Mouse (Mus musculus): Measurements from ENCODE around the gene Syt14. TPM values are rescaled to one million over a fixed set of nuclear protein-coding genes. Genes with fewer than 3 reads are reported as not detected.
A peak's percentile ranks its signal among the peaks of the same experiment; 100 is the strongest.

The Syt14 gene
- polyA plus RNA-seq, 1 experiment from 2014 or later = 6.4 TPM

- H3K36me3 ChIP-seq (ENCODE audit: control insufficient read depth, insufficient read depth, low read length) = no peaks in the 10 kb centered on the region
- 86% methylated on average over 4 of the region's 4 CpGs for WGBS
- H3K9me3 ChIP-seq (ENCODE audit: control insufficient read depth, low read length) = no peaks in the 10 kb centered on the region
- H3K4me3 ChIP-seq (ENCODE audit: low read depth, low read length) = no peak overlapping the region
- ATAC-seq (ENCODE audit: low FRiP score) = no peak
- H3K4me1 ChIP-seq (ENCODE audit: control insufficient read depth, insufficient read depth, low read length) = no peaks in the 10 kb centered on the region
- H3K9ac ChIP-seq (ENCODE audit: low read length) = no peak overlapping the region
- no peak for DNase-seq (ENCODE audit: low spot score, missing footprints)
- H3K27me3 ChIP-seq (ENCODE audit: control insufficient read depth, insufficient read depth, low read length) = no peaks in the 10 kb centered on the region
- H3K27ac ChIP-seq (ENCODE audit: low read depth, low read length) = no peak overlapping the region
- no peak overlapping the region for H3K4me2 ChIP-seq
Observed at GRCm38 (mm10) chr1:193047616-193048015, 12.0 kb upstream of the Syt14 start.

GRCm38 (mm10) chr1:193042760-193043295 is 7.3 kb upstream of the Syt14 start:
- ATAC-seq (ENCODE audit: low FRiP score) (no peak), DNase-seq (ENCODE audit: low spot score, missing footprints) (no peak)
- H3K4me1 ChIP-seq (ENCODE audit: control insufficient read depth, insufficient read depth, low read length) = no peaks in the 10 kb centered on the region
- 63% methylated on average over 3 of the region's 3 CpGs for WGBS
- H3K27me3 ChIP-seq (ENCODE audit: control insufficient read depth, insufficient read depth, low read length) = no peaks in the 10 kb centered on the region
- H3K9ac ChIP-seq (ENCODE audit: low read length) = no peak overlapping the region
- H3K36me3 ChIP-seq (ENCODE audit: control insufficient read depth, insufficient read depth, low read length) = no peaks in the 10 kb centered on the region
- no peak overlapping the region for H3K27ac ChIP-seq (ENCODE audit: low read depth, low read length)
- H3K4me2 ChIP-seq = no peak overlapping the region
- H3K4me3 ChIP-seq (ENCODE audit: low read depth, low read length) = no peak overlapping the region
- no peaks in the 10 kb centered on the region for H3K9me3 ChIP-seq (ENCODE audit: control insufficient read depth, low read length)

- Histone ChIP-seq H3K36me3 (ENCODE audit: control insufficient read depth, insufficient read depth, low read length) (no peaks in the 10 kb centered on the region), H3K9me3 (ENCODE audit: control insufficient read depth, low read length) (no peaks in the 10 kb centered on the region), H3K27me3 (ENCODE audit: control insufficient read depth, insufficient read depth, low read length) (no peaks in the 10 kb centered on the region), H3K9ac (ENCODE audit: low read length) (peak overlapping the region; percentile 81), H3K27ac (ENCODE audit: low read depth, low read length) (no peak overlapping the region), H3K4me3 (ENCODE audit: low read depth, low read length) (peak overlapping the region; percentile 71), H3K4me2 (peak overlapping the region; percentile 93), H3K4me1 (ENCODE audit: control insufficient read depth, insufficient read depth, low read length) (peaks cover 7% of the 10 kb centered on the region)
- under 1% methylated on average over 19 of the region's 19 CpGs for WGBS
- DNase-seq (ENCODE audit: low spot score, missing footprints) = peak; percentile 87
- no peak; the same call in 1 of the 2 replicates for ATAC-seq (ENCODE audit: low FRiP score)
Observed at GRCm38 (mm10) chr1:193034951-193035370, 614 bp downstream of the Syt14 start.

DNA sequence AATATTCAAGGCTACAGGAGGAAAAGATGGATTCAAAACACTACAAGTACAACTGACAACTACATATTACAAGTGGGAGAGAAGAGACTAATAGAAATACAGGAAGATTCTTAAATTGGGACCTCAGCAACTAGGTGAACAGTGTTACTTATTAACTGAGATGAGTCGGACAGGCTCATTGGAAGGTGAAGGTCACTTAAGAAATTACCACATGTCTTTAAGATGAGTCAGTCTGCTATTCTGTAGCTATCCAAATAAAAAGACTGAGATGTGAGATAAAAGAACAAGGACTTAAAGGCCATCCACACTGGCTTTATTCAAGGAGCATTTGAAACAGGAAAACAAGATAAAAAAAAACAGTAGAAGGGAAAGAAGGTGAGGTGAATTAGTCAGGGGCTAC is 11.3 kb downstream of the Syt14 start:
- no peaks in the 10 kb centered on the region for H3K9me3 ChIP-seq (ENCODE audit: control insufficient read depth, low read length)
- H3K27ac ChIP-seq (ENCODE audit: low read depth, low read length) = no peak overlapping the region
- H3K36me3 ChIP-seq (ENCODE audit: control insufficient read depth, insufficient read depth, low read length) = no peaks in the 10 kb centered on the region
- no peaks in the 10 kb centered on the region for H3K27me3 ChIP-seq (ENCODE audit: control insufficient read depth, insufficient read depth, low read length)
- ATAC-seq (ENCODE audit: low FRiP score) (no peak), DNase-seq (ENCODE audit: low spot score, missing footprints) (no peak)
- no peak overlapping the region for H3K9ac ChIP-seq (ENCODE audit: low read length)
- no peak overlapping the region for H3K4me2 ChIP-seq
- H3K4me3 ChIP-seq (ENCODE audit: low read depth, low read length) = no peak overlapping the region
- 82% methylated on average over 1 of the region's 1 CpGs for WGBS
- H3K4me1 ChIP-seq (ENCODE audit: control insufficient read depth, insufficient read depth, low read length) = no peaks in the 10 kb centered on the region

DNA sequence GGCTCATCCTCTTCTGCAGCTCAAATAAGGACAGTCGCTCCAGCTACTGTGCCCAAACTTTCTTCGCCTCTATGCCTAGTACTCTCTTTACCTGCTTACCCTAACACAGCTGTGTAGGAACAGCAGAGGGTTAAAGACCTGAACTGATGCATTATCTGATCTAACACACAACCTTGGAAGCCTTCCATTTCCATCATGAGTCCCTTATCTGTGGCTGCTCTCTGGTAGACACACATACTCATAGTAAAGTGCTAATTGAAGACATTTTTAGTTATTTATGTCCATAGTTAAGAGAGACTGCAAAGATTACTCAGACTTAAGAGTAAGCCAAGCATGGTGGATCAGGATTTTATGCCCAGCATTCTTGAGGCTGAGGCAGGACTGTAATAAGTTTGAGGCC is 23.2 kb downstream of the Syt14 start:
- H3K4me2 ChIP-seq = no peak overlapping the region
- no peak overlapping the region for H3K4me3 ChIP-seq (ENCODE audit: low read depth, low read length)
- H3K27me3 ChIP-seq (ENCODE audit: control insufficient read depth, insufficient read depth, low read length) = no peaks in the 10 kb centered on the region
- H3K36me3 ChIP-seq (ENCODE audit: control insufficient read depth, insufficient read depth, low read length) = no peaks in the 10 kb centered on the region
- ATAC-seq (ENCODE audit: low FRiP score) (no peak), DNase-seq (ENCODE audit: low spot score, missing footprints) (no peak)
- H3K9ac ChIP-seq (ENCODE audit: low read length) = no peak overlapping the region
- H3K27ac ChIP-seq (ENCODE audit: low read depth, low read length) = no peak overlapping the region
- H3K4me1 ChIP-seq (ENCODE audit: control insufficient read depth, insufficient read depth, low read length) = no peaks in the 10 kb centered on the region
- 94% methylated on average over 2 of the region's 2 CpGs for WGBS
- no peaks in the 10 kb centered on the region for H3K9me3 ChIP-seq (ENCODE audit: control insufficient read depth, low read length)

GRCm38 (mm10) chr1:193011000-193011769 is 24.4 kb downstream of the Syt14 start:
- Histone ChIP-seq H3K9ac (ENCODE audit: low read length) (no peak overlapping the region), H3K27ac (ENCODE audit: low read depth, low read length) (no peak overlapping the region), H3K36me3 (ENCODE audit: control insufficient read depth, insufficient read depth, low read length) (no peaks in the 10 kb centered on the region), H3K9me3 (ENCODE audit: control insufficient read depth, low read length) (no peaks in the 10 kb centered on the region), H3K4me2 (no peak overlapping the region), H3K4me3 (ENCODE audit: low read depth, low read length) (no peak overlapping the region), H3K4me1 (ENCODE audit: control insufficient read depth, insufficient read depth, low read length) (no peaks in the 10 kb centered on the region), H3K27me3 (ENCODE audit: control insufficient read depth, insufficient read depth, low read length) (no peaks in the 10 kb centered on the region)
- WGBS = 90% methylated on average over 3 of the region's 3 CpGs
- no peak for ATAC-seq (ENCODE audit: low FRiP score)
- DNase-seq (ENCODE audit: low spot score, missing footprints) = no peak

DNA sequence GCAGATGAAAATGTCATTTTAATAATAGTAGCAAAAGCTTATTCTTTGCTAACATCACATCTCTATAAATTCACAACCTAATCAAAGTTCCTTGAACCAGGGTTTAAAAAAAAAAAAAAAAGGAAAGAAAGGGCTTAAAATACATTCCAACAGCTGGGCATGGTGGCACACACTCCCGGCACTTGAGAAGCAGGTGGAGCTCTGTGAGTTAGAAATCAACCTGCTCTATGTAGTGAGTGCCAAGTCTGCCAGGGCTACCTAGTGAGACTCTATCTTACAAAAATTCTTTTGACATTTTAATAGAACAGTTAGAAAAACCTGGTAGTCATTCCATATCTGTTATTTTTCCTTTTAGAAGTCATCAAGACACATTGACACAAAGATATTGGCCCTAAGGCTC is 31.0 kb downstream of the Syt14 start:
- Histone ChIP-seq H3K4me2 (no peak overlapping the region), H3K9me3 (ENCODE audit: control insufficient read depth, low read length) (no peaks in the 10 kb centered on the region), H3K36me3 (ENCODE audit: control insufficient read depth, insufficient read depth, low read length) (no peaks in the 10 kb centered on the region), H3K9ac (ENCODE audit: low read length) (no peak overlapping the region), H3K27ac (ENCODE audit: low read depth, low read length) (no peak overlapping the region), H3K4me1 (ENCODE audit: control insufficient read depth, insufficient read depth, low read length) (no peaks in the 10 kb centered on the region), H3K4me3 (ENCODE audit: low read depth, low read length) (no peak overlapping the region), H3K27me3 (ENCODE audit: control insufficient read depth, insufficient read depth, low read length) (no peaks in the 10 kb centered on the region)
- DNase-seq (ENCODE audit: low spot score, missing footprints) = no peak
- no peak for ATAC-seq (ENCODE audit: low FRiP score)
- 93% methylated on average over 1 of the region's 1 CpGs for WGBS

GRCm38 (mm10) chr1:193003953-193004352 is 31.6 kb downstream of the Syt14 start:
- Histone ChIP-seq H3K4me1 (ENCODE audit: control insufficient read depth, insufficient read depth, low read length) (no peaks in the 10 kb centered on the region), H3K9me3 (ENCODE audit: control insufficient read depth, low read length) (no peaks in the 10 kb centered on the region), H3K9ac (ENCODE audit: low read length) (no peak overlapping the region), H3K4me3 (ENCODE audit: low read depth, low read length) (no peak overlapping the region), H3K36me3 (ENCODE audit: control insufficient read depth, insufficient read depth, low read length) (no peaks in the 10 kb centered on the region), H3K27me3 (ENCODE audit: control insufficient read depth, insufficient read depth, low read length) (no peaks in the 10 kb centered on the region), H3K4me2 (no peak overlapping the region), H3K27ac (ENCODE audit: low read depth, low read length) (no peak overlapping the region)
- DNase-seq (ENCODE audit: low spot score, missing footprints) (no peak), ATAC-seq (ENCODE audit: low FRiP score) (no peak)
- 89% methylated on average over 2 of the region's 2 CpGs for WGBS

DNA sequence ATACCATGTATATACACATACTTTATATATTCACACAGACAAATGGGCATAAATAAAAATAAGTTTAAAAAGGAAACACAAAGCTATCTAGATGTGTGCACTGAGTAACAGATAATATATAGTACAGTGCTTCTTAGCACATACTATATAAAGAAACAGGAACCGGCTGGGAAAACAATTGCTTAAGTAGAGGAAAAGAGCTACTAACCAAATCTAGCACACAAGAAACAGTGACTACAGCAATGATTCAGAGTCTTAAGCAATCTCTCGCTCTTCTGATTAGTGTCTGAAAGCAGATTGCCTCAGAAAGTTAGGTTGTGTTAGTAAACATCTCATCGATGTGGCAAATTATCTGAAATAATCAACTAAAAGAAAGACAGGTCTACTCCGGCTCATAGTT is 33.3 kb downstream of the Syt14 start:
- DNase-seq (ENCODE audit: low spot score, missing footprints) = no peak
- no peak overlapping the region for H3K9ac ChIP-seq (ENCODE audit: low read length)
- H3K36me3 ChIP-seq (ENCODE audit: control insufficient read depth, insufficient read depth, low read length) = no peaks in the 10 kb centered on the region
- no peak overlapping the region for H3K27ac ChIP-seq (ENCODE audit: low read depth, low read length)
- H3K27me3 ChIP-seq (ENCODE audit: control insufficient read depth, insufficient read depth, low read length) = no peaks in the 10 kb centered on the region
- H3K9me3 ChIP-seq (ENCODE audit: control insufficient read depth, low read length) = no peaks in the 10 kb centered on the region
- H3K4me1 ChIP-seq (ENCODE audit: control insufficient read depth, insufficient read depth, low read length) = no peaks in the 10 kb centered on the region
- H3K4me2 ChIP-seq = no peak overlapping the region
- no peak for ATAC-seq (ENCODE audit: low FRiP score)
- 89% methylated on average over 4 of the region's 4 CpGs for whole genome bisulfite sequencing
- H3K4me3 ChIP-seq (ENCODE audit: low read depth, low read length) = no peak overlapping the region

All from midbrain, embryonic 11.5 days (tissue).